Mouse (Mus musculus) MEL (cell line): ENCODE measurements at regions not wholly inside any gene's neighbourhood (a gene's known extent, or its start where the extent isn't known, plus 50 kb on each side); places are given as distances from the start of the nearest gene placed in this dataset.

Experiments used
- DNase-seq: peaks from one replicate; pipeline ENCODE4 v3.0.0; 2011; ENCODE audit warnings: low read depth, low spot score
- H3K27ac ChIP-seq: 2 replicates; pipeline ENCODE4 v1.5.1; 2012; ENCODE audit warnings: low read depth, mild to moderate bottlenecking, control low read depth, low read length, moderate library complexity; ENCODE audit not compliant: control insufficient read depth
- H3K27me3 ChIP-seq, 2 experiments: fragments of 150-350 bp in 1 of 2; sonication (generic) in 1 of 2; 2 replicates each; pipeline ENCODE4 v1.6.1; 2012; ENCODE audit warnings: low read length in 2 of 2, mild to moderate bottlenecking in 2 of 2, improper control_type of control experiment in 1 of 2, moderate library complexity in 1 of 2; ENCODE audit not compliant: insufficient read depth in 2 of 2, control insufficient read depth in 1 of 2
- H3K36me3 ChIP-seq, 2 experiments: 2 replicates each; pipeline ENCODE4 v1.6.1; 2012 to 2014; ENCODE audit warnings: low read length in 2 of 2, improper control_type of control experiment in 1 of 2, inconsistent platforms in 1 of 2, mild to moderate bottlenecking in 1 of 2; ENCODE audit not compliant: insufficient read depth in 2 of 2, control insufficient read depth in 1 of 2
- H3K4me1 ChIP-seq, 2 experiments: fragments of 150-350 bp in 1 of 2; sonication (generic) in 1 of 2; 2 replicates each; pipeline ENCODE4 v1.6.1; 2012; ENCODE audit warnings: low read length in 2 of 2, improper control_type of control experiment in 1 of 2, mild to moderate bottlenecking in 1 of 2; ENCODE audit not compliant: insufficient read depth in 2 of 2, control insufficient read depth in 1 of 2
- H3K4me3 ChIP-seq, 2 experiments: fragments of 150-350 bp in 1 of 2; sonication (generic) in 1 of 2; 2 replicates each; pipeline ENCODE4 v1.5.1; 2012; ENCODE audit warnings: low read depth in 2 of 2, low read length in 2 of 2, mild to moderate bottlenecking in 2 of 2, moderate library complexity in 2 of 2, control low read depth in 1 of 2, improper control_type of control experiment in 1 of 2; ENCODE audit not compliant: control insufficient read depth in 1 of 2, insufficient read depth in 1 of 2
- H3K79me2 ChIP-seq: 2 replicates; pipeline ENCODE4 v1.6.1; 2012; ENCODE audit warnings: mild to moderate bottlenecking, low read length, moderate library complexity; ENCODE audit not compliant: control insufficient read depth, poor library complexity, insufficient read depth
- H3K9ac ChIP-seq: 2 replicates; pipeline ENCODE4 v1.6.1; 2012; ENCODE audit warnings: low read depth, mild to moderate bottlenecking, control low read depth, low read length, moderate library complexity; ENCODE audit not compliant: control insufficient read depth, poor library complexity, severe bottlenecking
- H3K9me3 ChIP-seq: fragments of 150-350 bp; sonication (generic); replicated peaks from 2 replicates; pipeline ENCODE4 v1.6.1; 2012; ENCODE audit warnings: mild to moderate bottlenecking, low read length, improper control_type of control experiment, moderate library complexity; ENCODE audit not compliant: insufficient read depth
- BHLHE40 ChIP-seq: IDR thresholded peaks from 2 replicates; pipeline ENCODE4 v1.6.1; 2012; ENCODE audit warnings: low read depth, mild to moderate bottlenecking, inconsistent platforms, low read length, improper control_type of control experiment, borderline replicate concordance
- CHD2 ChIP-seq: IDR thresholded peaks from 2 replicates; pipeline ENCODE4 v1.6.1; 2011; ENCODE audit warnings: low read length, improper control_type of control experiment
- E2F4 ChIP-seq: IDR thresholded peaks from 2 replicates; pipeline ENCODE4 v1.6.1; 2011; ENCODE audit warnings: low read depth, low read length, improper control_type of control experiment, borderline replicate concordance
- ELF1 ChIP-seq: IDR thresholded peaks from 2 replicates; pipeline ENCODE4 v1.6.1; 2014; ENCODE audit warnings: low read depth, mild to moderate bottlenecking, inconsistent platforms, low read length, improper control_type of control experiment, moderate library complexity
- EP300 ChIP-seq, 2 experiments: IDR thresholded peaks; 2 replicates each; pipeline ENCODE4 v1.6.1; 2011; ENCODE audit warnings: improper control_type of control experiment in 2 of 2, low read length in 2 of 2, low read depth in 1 of 2, mild to moderate bottlenecking in 1 of 2
- ETS1 ChIP-seq: IDR thresholded peaks from 2 replicates; pipeline ENCODE4 v1.6.1; 2012; ENCODE audit warnings: low read depth, mild to moderate bottlenecking, inconsistent platforms, low read length, improper control_type of control experiment, moderate library complexity
- HCFC1 ChIP-seq: IDR thresholded peaks from 2 replicates; pipeline ENCODE4 v1.6.1; 2012; ENCODE audit warnings: low read depth, mild to moderate bottlenecking, inconsistent platforms, low read length, improper control_type of control experiment, moderate library complexity
- KAT2A ChIP-seq: conservative IDR thresholded peaks from 2 replicates; pipeline ENCODE4 v1.6.1; 2012; ENCODE audit warnings: low read depth, low read length, improper control_type of control experiment, inconsistent platforms
- MAFK ChIP-seq: IDR thresholded peaks from 2 replicates; pipeline ENCODE4 v1.6.1; 2011; ENCODE audit warnings: low read depth, mild to moderate bottlenecking, low read length, improper control_type of control experiment, borderline replicate concordance
- MAX ChIP-seq: IDR thresholded peaks from 2 replicates; pipeline ENCODE4 v1.6.1; 2011; ENCODE audit warnings: low read length, improper control_type of control experiment
- MEF2A ChIP-seq: IDR thresholded peaks from 2 replicates; pipeline ENCODE4 v1.6.1; 2014; ENCODE audit warnings: low read depth, mild to moderate bottlenecking, inconsistent platforms, low read length, improper control_type of control experiment; ENCODE audit not compliant: poor library complexity, insufficient replicate concordance, severe bottlenecking; ENCODE audit errors: extremely low read depth
- MYC ChIP-seq: IDR thresholded peaks from 2 replicates; pipeline ENCODE4 v1.6.1; 2011; ENCODE audit warnings: low read depth, mild to moderate bottlenecking, low read length, improper control_type of control experiment, moderate library complexity
- NELFE ChIP-seq: IDR thresholded peaks from 2 replicates; pipeline ENCODE4 v1.6.1; 2011; ENCODE audit warnings: low read depth, low read length, improper control_type of control experiment
- TAL1 ChIP-seq: IDR thresholded peaks from 2 replicates; pipeline ENCODE4 v1.6.1; 2012; ENCODE audit warnings: mild to moderate bottlenecking, inconsistent platforms, low read length, moderate library complexity, mixed read lengths
- UBTF ChIP-seq: IDR thresholded peaks from 2 replicates; pipeline ENCODE4 v1.6.1; 2012; ENCODE audit warnings: low read depth, mild to moderate bottlenecking, inconsistent platforms, low read length, improper control_type of control experiment, moderate library complexity, borderline replicate concordance; ENCODE audit not compliant: insufficient read depth
- USF1 ChIP-seq: IDR thresholded peaks from 2 replicates; pipeline ENCODE4 v1.6.1; 2014; ENCODE audit warnings: low read depth, mild to moderate bottlenecking, inconsistent platforms, low read length, improper control_type of control experiment, moderate library complexity
- ZKSCAN1 ChIP-seq: IDR thresholded peaks from 2 replicates; pipeline ENCODE4 v1.6.1; 2012; ENCODE audit warnings: low read depth, mild to moderate bottlenecking, inconsistent platforms, low read length, improper control_type of control experiment, moderate library complexity

- Histone ChIP-seq H3K4me3 (no peak overlapping the region), H3K27ac (no peak overlapping the region), H3K27me3 (no peaks in the 10 kb centered on the region), H3K9me3 (no peaks in the 10 kb centered on the region), H3K9ac (no peak overlapping the region), H3K36me3 (no peaks in the 10 kb centered on the region), H3K79me2 (no peaks in the 10 kb centered on the region), H3K4me1 (no peaks in the 10 kb centered on the region)
- no peak for DNase-seq
- TF ChIP-seq E2F4, result no peak
- no peak for TF ChIP-seq ZKSCAN1
- no peak for TF ChIP-seq MEF2A
- TF ChIP-seq HCFC1, result no peak
- TF ChIP-seq MAFK, result no peak
- TF ChIP-seq UBTF, result no peak
- TF ChIP-seq EP300 (IDR thresholded peaks at IDR 0.05; ENCODE audit: low read depth in 1 of 2, low read length in 2 of 2), result no peak
- no peak for TF ChIP-seq MAX
- no peak for TF ChIP-seq BHLHE40
- TF ChIP-seq USF1, result no peak
- TF ChIP-seq KAT2A, result no peak
- no peak for TF ChIP-seq ELF1
Observed at GRCm38 (mm10) chr1:33201571-33202189, 467.9 kb downstream of the Prim2 start.

GRCm38 (mm10) chr1:33195114-33195513 is 474.5 kb downstream of the Prim2 start:
- H3K79me2 ChIP-seq, result no peaks in the 10 kb centered on the region
- H3K4me1 ChIP-seq, result no peaks in the 10 kb centered on the region
- no peaks in the 10 kb centered on the region for H3K27me3 ChIP-seq
- no peak overlapping the region for H3K9ac ChIP-seq
- H3K4me3 ChIP-seq, result no peak overlapping the region
- no peak overlapping the region for H3K27ac ChIP-seq
- H3K36me3 ChIP-seq, result no peaks in the 10 kb centered on the region
- no peaks in the 10 kb centered on the region for H3K9me3 ChIP-seq
- no peak for TF ChIP-seq CHD2
- TF ChIP-seq NELFE, result no peak
- TF ChIP-seq KAT2A, result no peak
- TF ChIP-seq ETS1, result no peak
- no peak for TF ChIP-seq TAL1
- no peak for TF ChIP-seq UBTF
- no peak for TF ChIP-seq MYC
- DNase-seq, result no peak
